Mouse (Mus musculus): ENCODE results near the gene Ehd4.

Gene Ehd4

DNA sequence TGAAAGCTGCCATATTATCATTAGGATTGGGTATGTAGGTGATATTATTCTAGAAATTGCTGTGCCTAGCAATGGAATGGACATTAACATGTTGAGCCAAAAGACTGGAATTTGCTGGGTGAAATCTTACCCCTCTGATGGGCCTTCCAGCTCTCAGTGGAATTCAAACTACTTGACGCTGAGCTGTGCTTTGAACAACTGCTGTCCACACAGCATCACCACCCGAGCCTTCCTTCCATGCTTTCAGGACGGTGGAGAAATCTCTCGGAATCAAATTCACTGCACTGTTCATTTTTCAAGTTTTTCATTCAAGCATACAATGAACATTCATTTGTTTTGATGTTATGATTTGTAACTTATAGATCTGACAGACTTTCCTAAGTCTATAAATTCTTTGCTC lies 10.0 kb downstream of the Ehd4 start:
- DNase-seq (ENCODE audit: low spot score in 2 of 2) = no peak

DNA sequence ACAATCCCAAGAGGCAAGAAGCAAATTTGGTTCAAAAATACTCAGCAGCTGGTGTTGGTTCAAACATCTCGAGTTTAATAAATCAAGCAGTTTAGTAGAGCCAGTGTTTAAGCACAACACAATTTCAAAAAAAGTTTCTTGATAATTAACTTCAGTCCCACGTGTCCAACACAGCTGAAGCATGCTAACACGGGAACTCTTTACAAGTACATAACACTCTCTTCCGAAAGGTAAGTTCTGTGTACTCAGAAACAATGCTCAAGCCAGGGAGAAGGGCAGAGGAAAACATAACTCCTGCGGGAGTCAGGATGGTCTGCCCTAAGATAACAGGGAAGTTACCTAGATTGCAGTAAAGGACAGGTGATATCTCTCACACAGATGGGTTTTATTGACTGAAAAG lies 12.1 kb downstream of the Ehd4 start:
- DNase-seq (ENCODE audit: low spot score in 2 of 2) = no peak

DNA sequence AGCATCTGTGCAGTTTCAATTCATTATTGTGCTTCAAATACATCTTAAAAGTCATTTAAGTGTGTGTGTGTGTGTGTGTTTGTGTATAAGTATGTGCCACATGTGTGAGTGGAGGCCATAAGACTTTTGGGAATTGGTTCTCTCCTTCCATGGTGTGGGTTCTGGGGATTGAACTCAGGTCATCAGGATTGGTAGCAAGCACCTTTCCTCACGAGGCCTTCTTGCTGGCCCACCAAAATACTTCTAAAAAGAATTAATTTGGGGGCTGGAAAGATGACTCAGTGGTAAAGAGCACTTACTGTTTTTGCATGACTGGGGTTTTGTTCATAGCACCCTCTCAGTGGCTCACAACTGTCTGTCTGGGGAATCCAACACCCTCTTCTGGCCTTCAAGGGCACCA lies 12.7 kb downstream of the Ehd4 start:
- DNase-seq (ENCODE audit: low spot score in 2 of 2) = no peak

DNA sequence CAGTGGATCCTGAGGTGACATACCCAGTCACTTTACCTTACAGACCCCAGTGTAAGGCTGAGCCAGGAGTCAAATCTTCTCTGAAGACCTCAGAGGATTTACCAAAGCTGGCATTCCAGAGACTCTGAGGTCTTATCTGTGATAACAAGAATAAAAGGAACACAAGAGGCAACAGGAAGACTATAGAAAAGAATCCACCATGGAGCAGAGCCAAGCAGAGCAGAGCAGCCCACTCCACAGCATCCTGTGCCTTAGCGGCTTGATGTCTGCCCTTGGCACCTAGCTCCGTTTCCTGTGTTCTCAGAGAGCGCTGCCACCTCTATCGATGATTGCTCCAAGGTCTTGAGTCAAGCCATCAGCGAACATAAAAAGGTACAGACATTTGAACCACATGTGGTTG lies 14.1 kb downstream of the Ehd4 start:
- DNase-seq (ENCODE audit: low spot score in 2 of 2) = no peak

DNA sequence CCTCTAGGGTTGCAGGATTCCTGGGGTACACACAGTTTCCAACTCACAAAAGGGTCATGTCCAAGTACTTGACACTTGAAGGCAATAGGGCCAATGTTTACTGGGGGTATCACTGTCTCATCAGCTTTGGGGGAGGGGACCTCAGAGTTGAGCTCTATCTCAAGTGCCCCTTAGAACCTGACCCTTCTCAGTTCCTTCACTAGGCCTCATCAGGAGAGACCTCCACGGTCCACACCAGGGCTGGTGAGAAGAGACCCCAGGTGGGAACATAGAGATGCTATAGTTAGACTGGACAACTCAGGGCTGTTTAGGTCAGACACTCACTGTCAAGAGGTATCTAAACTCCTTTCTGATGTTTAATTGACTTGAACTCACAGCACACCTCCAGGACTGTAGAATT lies 15.3 kb downstream of the Ehd4 start:
- no peak for DNase-seq (ENCODE audit: low spot score in 2 of 2)

DNA sequence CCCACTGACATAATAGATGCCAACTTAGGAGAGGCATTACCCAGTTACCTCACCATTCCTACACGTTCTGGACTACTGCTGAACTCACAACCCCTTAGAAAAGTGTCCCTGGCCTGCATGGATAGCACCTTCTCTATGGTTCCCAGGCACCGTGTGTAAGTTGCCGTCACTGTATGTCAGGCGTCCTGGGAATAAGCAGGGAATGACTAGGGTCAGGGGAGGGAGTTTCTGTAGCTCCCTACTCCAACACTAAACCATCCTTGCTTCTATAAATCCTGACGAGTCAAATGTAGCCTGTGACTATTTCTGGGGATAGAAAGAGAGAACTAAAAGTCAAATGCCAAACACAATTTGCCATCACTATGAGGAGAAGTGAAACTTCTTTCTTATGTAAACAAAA lies 17.1 kb downstream of the Ehd4 start:
- DNase-seq (ENCODE audit: low spot score in 2 of 2) = no peak

DNA sequence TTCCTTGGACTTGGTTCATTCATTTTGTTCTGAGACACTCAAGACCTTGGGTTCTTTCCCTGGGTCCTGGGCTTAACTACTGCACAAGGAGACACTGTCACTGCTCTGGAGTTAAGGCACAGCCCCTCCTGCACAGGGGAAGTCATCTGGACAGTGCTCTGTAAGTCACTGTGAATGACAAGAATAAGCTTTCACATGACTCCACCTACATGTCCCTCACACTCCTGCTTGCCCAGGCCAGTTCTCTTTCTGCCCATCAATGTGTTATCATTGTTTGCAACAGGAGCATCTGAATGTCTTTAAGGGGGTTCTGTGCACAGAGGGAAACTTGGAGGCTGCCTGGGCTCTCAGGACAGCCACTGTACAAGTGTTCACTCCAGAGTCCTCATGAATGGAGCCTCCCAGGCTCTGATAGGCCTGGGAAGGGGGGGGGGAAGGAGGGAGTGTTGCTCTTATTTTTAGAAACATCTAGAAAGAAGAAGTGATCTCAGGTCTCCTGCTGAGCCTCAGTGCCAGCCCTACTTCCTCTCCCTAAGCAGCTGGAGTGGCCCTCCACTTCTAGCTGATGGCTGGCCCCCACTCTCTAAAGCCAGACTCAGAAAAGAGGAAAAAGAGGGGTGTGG lies 19.8 kb downstream of the Ehd4 start:
- DNase-seq (ENCODE audit: low spot score in 2 of 2) = no peak

DNA sequence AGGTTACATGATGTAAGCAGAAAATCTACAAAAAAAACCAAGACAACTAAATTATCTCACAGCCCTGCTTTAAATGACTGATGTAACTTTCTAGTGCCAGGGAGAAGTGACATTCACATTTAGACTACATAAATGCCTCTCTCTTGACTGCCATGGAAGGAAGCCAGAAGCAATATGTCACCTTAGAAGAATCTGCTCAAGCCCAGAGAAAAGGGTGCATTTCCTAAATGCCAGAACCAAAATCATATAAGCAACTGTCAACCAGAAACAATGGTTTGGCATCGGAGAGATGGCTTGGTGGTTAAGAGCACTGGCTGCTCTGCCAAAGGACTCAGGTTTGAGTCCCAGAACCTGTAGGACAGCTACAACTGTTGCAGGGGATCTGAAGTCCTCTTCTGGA lies 22.5 kb downstream of the Ehd4 start:
- no peak for DNase-seq (ENCODE audit: low spot score in 2 of 2)

DNA sequence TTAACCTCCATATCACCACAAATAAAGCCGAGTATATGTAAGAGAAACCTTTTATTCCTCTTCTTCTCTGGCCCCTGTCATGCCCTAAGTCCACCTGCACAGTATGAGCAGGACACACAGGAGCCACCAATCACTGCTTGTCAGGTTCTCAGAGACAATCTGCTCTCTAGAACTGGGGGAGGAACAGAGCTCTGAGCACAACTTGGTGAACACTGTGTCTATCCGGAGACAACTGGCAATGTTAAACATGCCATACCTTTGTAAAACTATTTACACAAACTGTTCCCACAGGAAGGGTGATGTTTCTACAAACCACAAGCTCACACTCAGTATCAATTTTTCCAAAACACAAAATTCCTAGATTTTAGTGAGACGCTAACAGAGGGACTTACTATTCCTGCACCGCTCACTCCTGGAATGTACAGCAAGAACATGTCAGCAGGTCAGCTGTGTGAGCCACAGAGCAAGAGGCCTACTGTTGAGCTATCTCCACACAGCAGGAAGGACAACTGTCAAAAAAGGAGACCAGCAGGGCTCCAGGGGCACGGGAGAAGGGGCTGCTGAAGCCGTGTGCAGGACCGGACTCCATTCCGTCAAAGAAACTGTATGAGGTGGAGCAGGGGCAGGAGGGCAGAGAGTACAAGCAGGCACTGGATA lies 25.0 kb downstream of the Ehd4 start:
- no peak for DNase-seq (ENCODE audit: low spot score in 2 of 2)

DNA sequence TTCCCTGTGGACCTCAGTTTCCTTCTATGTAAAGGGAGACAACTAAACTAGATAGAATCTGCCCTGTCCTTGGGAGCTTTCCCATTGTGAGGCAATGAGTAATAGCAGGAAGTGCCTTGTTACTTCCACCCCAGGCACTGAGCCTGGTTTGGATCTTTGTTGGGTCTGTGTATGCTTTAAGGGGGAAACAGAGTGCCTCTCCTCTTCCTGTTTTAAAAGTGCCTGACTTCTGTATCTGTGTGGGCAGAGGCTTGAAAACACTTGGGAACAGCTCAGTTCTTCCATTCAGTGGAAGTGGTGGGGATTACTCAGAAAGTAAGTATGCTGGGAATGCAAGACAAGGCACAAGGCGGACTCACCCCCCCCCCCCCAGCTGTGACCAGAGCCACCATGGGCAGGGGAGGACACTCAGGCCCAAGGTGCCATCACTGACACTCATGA lies 25.8 kb downstream of the Ehd4 start:
- no peak for DNase-seq (ENCODE audit: low spot score in 2 of 2)

DNA sequence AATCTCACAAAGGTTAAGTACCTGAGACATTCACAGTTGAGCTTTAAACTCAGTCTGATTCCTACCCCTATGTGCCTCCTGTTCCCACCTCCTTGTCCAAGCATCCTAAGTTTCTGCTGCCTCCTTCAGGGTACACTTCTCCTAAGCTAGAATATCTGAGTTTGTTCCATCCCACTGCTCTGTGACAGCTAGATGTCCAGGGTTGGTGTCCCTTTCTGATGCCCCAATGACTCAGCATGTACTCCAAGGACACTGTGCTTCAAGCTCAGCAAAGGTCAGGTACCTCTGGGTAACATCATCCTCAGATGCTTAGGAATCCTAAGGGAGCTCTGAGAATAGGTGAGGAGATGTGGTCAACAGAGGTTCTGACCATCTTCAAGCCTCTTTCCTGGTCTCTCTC lies 26.4 kb downstream of the Ehd4 start:
- no peak for DNase-seq (ENCODE audit: low spot score in 2 of 2)

DNA sequence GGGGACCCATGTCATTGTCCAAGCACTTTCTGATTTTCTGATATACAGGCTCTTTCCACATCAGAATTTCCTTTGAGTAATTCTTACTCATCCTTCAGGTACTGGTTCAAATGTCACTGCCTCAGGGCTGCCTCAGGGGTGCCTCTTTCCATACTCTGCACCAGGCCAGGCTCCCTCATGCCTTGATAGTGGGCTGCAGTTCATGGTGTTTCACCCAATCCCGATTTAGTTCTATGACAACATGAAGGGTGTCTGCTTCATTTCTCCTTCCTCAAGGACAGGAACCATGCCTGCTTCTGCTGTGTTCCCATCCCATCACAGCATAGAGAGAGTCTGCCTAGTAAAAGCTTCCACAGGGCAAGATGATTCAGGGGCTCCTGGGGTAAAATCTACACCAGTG lies 27.5 kb downstream of the Ehd4 start:
- no peak for DNase-seq (ENCODE audit: low spot score in 2 of 2)

DNA sequence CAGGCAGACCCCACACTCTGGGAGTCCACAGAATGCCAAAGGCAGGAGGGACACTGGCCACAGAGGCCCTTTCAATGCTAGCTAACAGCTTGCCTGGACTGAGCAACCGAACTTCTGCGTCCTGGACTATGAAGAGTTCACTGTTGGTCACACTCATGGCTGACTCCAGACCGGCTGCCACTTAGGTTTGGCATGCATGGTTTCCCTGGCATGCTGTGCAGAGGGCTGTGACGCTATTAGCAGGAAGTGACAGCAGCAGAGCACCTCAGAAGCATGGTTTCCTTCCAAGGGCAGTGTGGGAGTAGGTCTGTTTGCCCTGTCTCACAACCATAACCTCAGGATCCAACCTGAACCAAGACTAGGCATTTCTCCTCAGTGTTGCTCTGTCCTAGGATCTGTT lies 28.0 kb downstream of the Ehd4 start:
- no peak for DNase-seq (ENCODE audit: low spot score in 2 of 2)

DNA sequence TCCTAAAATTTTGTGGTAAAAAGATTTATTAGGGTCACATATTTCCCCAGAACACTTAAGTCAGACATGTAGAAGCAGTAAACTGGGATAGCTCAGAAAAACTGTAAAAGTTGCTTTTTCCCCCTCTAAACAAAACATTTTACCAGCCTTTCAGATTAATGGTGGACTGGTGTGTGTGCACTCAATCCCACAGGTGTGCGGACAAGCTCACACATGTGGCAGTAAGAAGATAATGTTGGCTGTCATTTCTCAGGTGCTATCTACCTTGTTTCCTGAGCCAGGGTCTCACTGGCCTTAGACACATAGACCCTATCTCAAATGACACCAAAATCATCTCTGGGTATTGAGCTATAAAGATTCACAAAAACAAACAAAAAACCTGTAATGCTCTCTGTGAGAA lies 28.9 kb downstream of the Ehd4 start:
- no peak for DNase-seq (ENCODE audit: low spot score in 2 of 2)

DNA sequence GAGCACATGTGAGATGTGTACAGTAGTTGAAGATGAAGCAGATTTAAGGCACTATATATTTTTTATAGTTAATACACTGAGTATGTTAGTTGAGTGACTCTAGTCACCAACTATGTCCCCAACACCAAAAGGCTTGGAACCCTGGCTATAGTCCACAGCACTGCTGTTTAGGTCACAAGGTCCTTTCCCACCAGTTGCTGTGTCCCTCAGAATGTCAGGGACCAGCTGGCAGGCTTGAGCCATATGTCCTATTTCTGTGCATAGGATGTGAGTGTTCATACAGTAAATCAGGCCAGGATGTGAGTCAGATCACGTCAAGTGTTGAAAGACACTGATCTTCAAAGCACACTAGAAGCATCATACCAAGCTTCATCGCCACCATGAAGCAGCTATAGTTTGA lies 29.5 kb downstream of the Ehd4 start:
- no peak for DNase-seq (ENCODE audit: low spot score in 2 of 2)

DNA sequence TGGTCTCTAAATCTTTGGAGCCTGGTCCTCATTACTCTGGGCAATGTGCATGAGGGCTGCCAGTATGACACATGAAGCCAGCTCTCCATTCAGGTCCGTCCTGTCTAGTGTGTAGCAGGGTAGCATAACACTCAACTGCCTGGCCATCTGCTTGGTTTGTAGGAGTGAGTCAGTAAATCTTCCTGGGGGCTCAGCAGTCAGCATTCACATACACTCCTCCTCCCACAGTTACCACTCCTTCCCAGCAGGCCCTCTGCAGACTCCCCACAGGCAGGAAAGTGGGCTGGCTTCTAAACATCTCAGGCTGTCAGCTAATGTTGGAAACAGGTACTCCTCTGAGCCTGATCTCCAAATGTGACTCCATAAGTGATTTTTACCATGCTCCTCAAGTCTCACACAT lies 30.3 kb downstream of the Ehd4 start:
- no peak for DNase-seq (ENCODE audit: low spot score in 2 of 2)

DNA sequence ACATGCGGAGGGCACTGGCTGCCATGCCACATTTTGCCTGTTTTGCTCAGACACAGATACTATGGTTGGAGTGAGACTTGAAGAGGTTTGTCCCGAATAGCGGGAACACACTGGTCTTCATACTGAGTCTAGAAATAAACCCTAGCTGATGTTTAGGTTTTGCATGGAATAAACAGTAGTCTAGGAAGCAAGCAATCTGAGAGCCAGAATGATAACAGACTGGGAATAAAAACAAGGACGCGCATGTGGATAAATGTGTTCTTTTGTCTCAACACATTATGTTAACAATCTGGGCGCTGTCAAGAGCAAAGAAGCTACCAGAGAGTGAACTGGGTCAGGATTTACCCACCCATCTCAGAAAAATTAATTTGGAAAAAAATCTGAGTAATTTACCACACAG lies 31.4 kb downstream of the Ehd4 start:
- DNase-seq (ENCODE audit: low spot score in 2 of 2) = no peak

DNA sequence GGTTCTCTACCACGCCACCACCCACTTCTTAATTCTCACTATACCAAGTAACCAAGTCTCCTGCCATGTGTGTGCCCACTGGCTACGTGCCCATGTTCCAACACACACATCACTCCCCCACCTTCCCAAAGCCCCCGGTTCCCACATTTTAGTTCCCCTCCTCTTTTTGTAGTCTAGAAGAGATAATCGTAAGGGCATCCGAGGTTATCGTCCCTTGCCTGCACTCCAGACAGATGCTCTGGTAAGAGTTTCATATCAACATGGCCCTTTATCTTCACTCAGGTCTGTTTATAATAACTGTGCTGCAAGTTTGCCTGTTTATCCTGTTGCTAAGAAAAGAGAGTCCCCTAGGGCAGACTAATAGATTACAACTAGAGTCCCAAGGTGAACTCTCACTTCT lies 37.1 kb downstream of the Ehd4 start:
- DNase-seq (ENCODE audit: low spot score in 2 of 2) = no peak

DNA sequence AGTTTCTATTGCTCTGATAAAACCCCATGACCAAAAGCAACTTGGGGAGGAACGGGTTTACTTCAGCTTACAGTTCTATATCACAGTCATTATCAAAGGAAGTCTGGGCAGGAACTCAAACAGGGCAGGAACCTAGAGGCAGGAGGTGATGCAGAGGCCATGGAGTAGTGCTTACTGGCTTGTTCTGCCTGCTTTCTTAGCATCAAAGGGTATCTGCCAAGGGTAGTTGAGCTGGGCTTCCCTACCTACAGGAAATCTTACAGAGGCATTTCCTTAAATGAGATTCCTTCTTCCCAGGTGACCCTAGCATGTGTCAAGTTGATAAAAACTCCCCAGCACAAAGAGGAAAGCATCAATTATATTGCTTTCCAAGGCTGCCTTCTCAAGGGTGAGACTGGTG lies 38.0 kb downstream of the Ehd4 start:
- no peak for DNase-seq (ENCODE audit: low spot score in 2 of 2)

DNA sequence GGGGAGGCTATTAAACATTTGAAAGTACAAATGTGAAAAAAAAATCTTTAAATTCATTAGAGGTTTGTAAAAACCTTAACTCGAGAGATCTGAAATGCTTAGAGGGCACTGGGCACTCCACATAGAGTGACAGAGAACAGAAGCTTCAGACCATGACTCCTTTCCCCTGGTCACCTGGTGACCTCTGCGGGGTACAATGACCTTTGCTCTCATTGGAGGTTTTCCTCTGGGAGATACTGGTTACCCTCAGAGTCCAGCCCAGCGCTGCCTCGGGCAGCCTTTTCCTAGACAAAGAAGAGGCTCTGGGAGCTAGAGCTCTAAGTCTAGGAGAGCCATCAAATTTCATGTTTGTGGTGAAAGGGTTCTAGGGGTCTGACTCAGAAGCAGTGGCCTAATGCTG lies 39.4 kb downstream of the Ehd4 start:
- DNase-seq (ENCODE audit: low spot score in 2 of 2) = no peak

DNA sequence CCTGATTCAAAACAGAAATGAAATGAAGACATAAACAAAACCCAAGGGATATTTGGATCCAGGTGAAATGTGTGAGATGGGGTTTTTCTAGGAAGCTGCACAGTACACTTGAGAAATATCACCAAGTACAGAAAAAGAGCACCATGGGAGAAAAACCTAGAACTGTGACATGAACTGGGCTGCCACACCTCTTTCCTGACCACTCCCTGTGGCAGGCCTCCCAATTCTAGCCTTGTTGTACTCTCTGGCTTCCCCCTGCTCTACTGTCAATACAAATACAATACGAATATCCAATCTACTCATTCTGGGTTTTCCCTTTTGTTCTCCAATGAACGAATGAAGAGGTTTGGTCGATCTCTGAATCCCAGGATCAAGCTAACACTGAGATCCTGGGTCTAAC lies 40.4 kb downstream of the Ehd4 start:
- no peak for DNase-seq (ENCODE audit: low spot score in 2 of 2)

DNA sequence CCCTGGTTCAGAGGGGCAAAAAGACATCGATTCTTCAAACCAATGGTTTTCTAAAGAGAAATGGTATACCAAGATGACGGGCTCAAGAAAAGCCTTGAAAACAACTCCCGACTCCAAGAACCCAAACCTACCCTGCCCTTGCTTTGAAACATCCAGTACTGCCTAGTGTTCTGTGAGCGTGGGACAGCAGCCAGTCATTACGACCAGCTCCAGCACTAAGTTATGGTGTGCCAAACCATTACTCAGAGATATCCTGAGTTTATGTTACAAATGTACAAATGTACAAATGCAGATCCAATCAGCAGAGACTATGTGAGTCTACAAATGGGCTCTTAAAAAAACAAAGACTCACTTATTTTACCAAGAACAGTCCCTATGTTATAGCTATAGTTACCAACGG lies 40.9 kb downstream of the Ehd4 start:
- DNase-seq (ENCODE audit: low spot score in 2 of 2) = no peak

DNA sequence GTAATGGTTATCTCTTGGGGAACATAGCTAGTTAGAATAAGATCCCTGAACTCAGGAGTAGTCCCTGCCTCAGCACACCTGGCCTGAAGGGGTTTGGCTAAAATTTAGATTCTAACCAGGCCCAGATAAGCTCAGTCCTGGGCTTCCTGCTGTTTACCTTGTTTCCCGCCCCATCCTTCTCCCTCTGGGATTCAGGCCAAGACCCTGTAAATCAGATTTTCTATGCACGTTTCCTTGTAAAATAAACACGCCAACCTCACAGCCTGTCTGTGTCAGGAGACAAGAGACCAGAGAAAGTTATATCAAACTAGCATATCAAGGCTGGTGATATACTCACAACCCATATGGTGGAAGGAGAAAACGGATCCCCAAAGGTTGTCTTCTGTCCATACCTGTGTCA lies 42.8 kb downstream of the Ehd4 start:
- no peak for DNase-seq (ENCODE audit: low spot score in 2 of 2)

DNA sequence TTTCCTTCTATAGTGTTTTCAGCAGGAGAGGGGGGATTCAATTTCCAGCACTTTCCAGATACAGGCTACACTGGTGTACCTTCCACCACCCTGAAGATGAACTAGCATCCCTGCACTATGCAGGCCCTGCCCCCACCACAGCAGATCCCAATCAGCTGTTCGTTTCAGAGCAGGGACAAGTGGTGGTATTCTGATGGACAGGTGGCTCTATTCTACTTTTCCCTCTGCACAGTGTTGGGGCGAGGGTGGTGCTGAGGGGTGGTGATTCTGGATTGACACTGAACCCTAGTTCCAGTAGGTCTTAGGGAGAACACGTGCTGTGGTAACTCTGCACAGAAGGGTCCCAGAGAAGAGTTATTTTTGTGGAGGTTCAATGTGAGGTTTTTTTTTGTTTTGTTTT lies 43.2 kb downstream of the Ehd4 start:
- no peak for DNase-seq (ENCODE audit: low spot score in 2 of 2)

Data from frontal cortex, postnatal 14 days (tissue).